Mouse (Mus musculus): Measurements from ENCODE around the gene Sctr.

DNA sequence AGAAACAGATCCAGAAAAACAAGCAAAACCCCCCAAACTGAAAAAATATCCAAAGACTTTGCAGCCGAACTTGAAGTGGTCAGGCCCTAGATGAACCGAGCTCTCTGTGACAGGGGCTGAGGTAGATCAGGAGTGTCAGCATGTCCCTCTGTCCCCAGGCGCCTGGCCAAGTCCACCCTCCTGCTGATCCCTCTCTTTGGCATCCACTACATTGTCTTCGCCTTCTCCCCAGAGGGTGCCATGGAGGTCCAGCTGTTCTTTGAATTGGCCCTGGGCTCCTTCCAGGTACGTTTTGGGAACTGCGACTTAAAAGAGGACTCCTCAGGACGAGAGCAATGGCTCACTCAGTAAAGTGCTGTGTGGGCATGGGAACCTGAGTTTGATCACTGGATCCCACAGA, 49.5 kb downstream of the Sctr start:
- TF ChIP-seq CTCF (IDR thresholded peaks at IDR 0.05; ENCODE audit: control insufficient read depth, insufficient read depth, low read length): no peak
- TF ChIP-seq POLR2A (IDR thresholded peaks at IDR 0.05; ENCODE audit: borderline replicate concordance, control insufficient read depth, low read depth, low read length): no peak
